Mouse (Mus musculus): ENCODE measurements around the gene Gm266. TPM values are rescaled to one million over a fixed set of nuclear protein-coding genes. Genes with fewer than 3 reads are reported as not detected.
A peak's percentile ranks its signal among the peaks of the same experiment; 100 is the strongest.
"Not testable (repeated sequence)": the region's sequence is repeated elsewhere in the genome, so short reads cannot be mapped to it uniquely, and the experiment has no call there.

Gm266 gene
- polyA plus RNA-seq, 1 experiment from 2014 or later = 5.6 TPM

DNA sequence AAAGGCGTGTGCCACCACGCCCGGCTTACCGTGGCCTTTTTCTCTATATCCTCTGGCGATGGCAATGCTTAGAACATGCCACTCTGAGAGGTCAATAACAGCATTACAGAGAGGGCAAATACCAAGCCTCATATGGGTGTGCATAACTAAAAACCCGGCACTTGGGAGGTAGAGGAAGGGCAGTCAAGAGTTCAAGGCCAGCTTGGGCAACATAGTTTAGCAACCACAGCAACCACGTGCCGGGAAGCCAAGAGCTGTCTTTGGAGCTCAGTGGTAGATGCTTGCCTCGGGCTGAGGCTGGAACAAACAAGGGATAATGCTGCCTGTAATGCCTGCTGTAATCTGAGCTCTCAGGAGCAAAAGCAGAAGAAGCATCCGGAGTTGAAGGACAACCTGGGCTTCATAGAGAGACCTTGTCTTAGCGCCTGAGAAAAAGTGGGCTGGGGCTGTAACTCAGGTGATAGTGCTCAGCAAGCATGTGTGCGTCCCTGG, 27.0 kb upstream of the Gm266 start:
- no peak for ATAC-seq (replicated peaks; ENCODE audit: low FRiP score)
- 82% methylated on average over 12 of the region's 12 CpGs for WGBS
- no peak overlapping the region for H3K4me3 ChIP-seq (ENCODE audit: low read depth, low read length)
- no peak overlapping the region for H3K27ac ChIP-seq (ENCODE audit: low read depth, low read length)
- no peaks in the 10 kb centered on the region for H3K36me3 ChIP-seq (ENCODE audit: control insufficient read depth, insufficient read depth, low read length)
- no peak overlapping the region for H3K9ac ChIP-seq (ENCODE audit: low read depth, low read length)
- H3K4me2 ChIP-seq = no peak overlapping the region
- no peak for DNase-seq (ENCODE audit: low spot score)
- H3K9me3 ChIP-seq (ENCODE audit: control insufficient read depth, low read length) = no peaks in the 10 kb centered on the region
- no peaks in the 10 kb centered on the region for H3K27me3 ChIP-seq (replicated peaks; ENCODE audit: control insufficient read depth, insufficient read depth, low read length)
- H3K4me1 ChIP-seq (replicated peaks; ENCODE audit: control insufficient read depth, insufficient read depth, low read length) = peaks cover 14% of the 10 kb centered on the region

DNA sequence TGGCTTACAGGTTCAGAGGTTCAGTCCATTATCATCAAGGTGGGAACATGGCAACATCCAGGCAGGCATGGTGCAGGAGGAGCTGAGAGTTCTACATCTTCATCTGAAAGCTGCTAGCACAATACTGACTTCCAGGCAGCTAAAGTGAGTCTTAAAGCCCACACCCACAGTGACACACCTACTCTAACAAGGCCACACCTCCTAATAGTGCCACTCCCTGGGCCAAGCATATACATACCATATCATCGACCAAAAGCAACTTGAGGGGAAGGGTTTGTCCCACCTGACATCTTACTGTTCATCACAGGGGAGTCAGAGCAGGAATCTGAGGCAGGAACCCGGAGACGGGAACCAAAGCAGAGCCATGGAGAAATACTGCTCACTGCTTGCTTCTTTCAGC, 22.8 kb upstream of the Gm266 start:
- H3K4me3 ChIP-seq (ENCODE audit: low read depth, low read length); H3K4me2 ChIP-seq; ATAC-seq (replicated peaks; ENCODE audit: low FRiP score): not testable (repeated sequence)

DNA sequence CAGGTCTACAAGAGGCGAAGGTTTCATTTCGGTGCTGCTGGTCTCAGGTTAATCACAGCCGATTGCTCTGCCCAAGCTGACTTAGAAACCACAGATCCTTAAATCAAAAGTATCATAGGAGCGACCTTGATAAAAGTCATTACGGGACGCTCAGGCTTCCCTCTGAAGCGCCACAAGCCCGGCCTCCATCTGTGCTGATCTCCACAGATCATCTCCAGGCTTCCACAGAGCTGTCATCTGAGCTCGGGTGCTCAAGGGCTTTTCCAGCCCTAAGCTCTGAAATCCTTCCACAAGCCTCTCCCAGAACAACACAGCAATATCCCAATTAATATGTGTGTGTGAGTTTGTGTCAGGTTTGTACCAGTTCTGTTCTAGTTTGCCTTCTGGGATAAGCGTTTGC, 22.3 kb upstream of the Gm266 start:
- no peaks in the 10 kb centered on the region for H3K9me3 ChIP-seq (ENCODE audit: control insufficient read depth, low read length)
- H3K4me3 ChIP-seq (ENCODE audit: low read depth, low read length) = no peak overlapping the region
- 83% methylated on average over 10 of the region's 10 CpGs for WGBS
- H3K9ac ChIP-seq (ENCODE audit: low read depth, low read length) = no peak overlapping the region
- H3K27ac ChIP-seq (ENCODE audit: low read depth, low read length) = no peak overlapping the region
- H3K36me3 ChIP-seq (ENCODE audit: control insufficient read depth, insufficient read depth, low read length) = no peaks in the 10 kb centered on the region
- no peaks in the 10 kb centered on the region; the same call in 1 of the 2 replicates for H3K4me1 ChIP-seq (replicated peaks; ENCODE audit: control insufficient read depth, insufficient read depth, low read length)
- peaks cover 5% of the 10 kb centered on the region; the same call in 1 of the 2 replicates for H3K27me3 ChIP-seq (replicated peaks; ENCODE audit: control insufficient read depth, insufficient read depth, low read length)
- no peak for DNase-seq (ENCODE audit: low spot score)
- no peak overlapping the region for H3K4me2 ChIP-seq
- no peak for ATAC-seq (replicated peaks; ENCODE audit: low FRiP score)

More for the DNA sequence above, 22.8 kb upstream of the Gm266 start:
- H3K36me3 ChIP-seq (ENCODE audit: control insufficient read depth, insufficient read depth, low read length); H3K9ac ChIP-seq (ENCODE audit: low read depth, low read length); DNase-seq (ENCODE audit: low spot score); H3K4me1 ChIP-seq (replicated peaks; ENCODE audit: control insufficient read depth, insufficient read depth, low read length); H3K9me3 ChIP-seq (ENCODE audit: control insufficient read depth, low read length); H3K27me3 ChIP-seq (replicated peaks; ENCODE audit: control insufficient read depth, insufficient read depth, low read length); H3K27ac ChIP-seq (ENCODE audit: low read depth, low read length): not testable (repeated sequence)
- WGBS = 70% methylated on average over 3 of the region's 3 CpGs

DNA sequence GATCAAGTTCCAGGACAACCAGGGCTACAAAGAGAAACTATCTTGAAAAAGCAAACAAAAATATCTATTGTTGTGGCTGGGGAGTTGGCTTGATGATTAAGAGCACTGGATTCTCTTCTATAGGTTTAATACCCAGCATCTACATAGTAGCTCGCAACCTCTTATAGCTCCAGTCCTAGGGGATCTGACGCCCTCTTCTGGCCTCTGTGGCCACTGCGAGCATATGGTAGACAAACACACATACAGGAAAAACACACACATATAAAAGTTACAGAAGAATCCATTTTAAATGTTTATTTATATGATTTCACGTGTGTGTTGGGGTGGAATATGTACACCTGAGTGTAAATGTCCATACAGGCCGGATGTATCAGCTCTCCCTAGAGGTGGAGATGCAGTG, 21.4 kb upstream of the Gm266 start:
- H3K27me3 ChIP-seq (replicated peaks; ENCODE audit: control insufficient read depth, insufficient read depth, low read length) = peaks cover 5% of the 10 kb centered on the region; the same call in 1 of the 2 replicates
- H3K4me1 ChIP-seq (replicated peaks; ENCODE audit: control insufficient read depth, insufficient read depth, low read length) = no peaks in the 10 kb centered on the region; the same call in 1 of the 2 replicates
- H3K4me2 ChIP-seq = no peak overlapping the region
- no peak overlapping the region for H3K9ac ChIP-seq (ENCODE audit: low read depth, low read length)
- no peaks in the 10 kb centered on the region for H3K9me3 ChIP-seq (ENCODE audit: control insufficient read depth, low read length)
- DNase-seq (ENCODE audit: low spot score) (no peak), ATAC-seq (replicated peaks; ENCODE audit: low FRiP score) (no peak)
- no peaks in the 10 kb centered on the region for H3K36me3 ChIP-seq (ENCODE audit: control insufficient read depth, insufficient read depth, low read length)
- H3K4me3 ChIP-seq (ENCODE audit: low read depth, low read length) = no peak overlapping the region
- no peak overlapping the region for H3K27ac ChIP-seq (ENCODE audit: low read depth, low read length)
- WGBS = 53% methylated on average over 5 of the region's 5 CpGs

DNA sequence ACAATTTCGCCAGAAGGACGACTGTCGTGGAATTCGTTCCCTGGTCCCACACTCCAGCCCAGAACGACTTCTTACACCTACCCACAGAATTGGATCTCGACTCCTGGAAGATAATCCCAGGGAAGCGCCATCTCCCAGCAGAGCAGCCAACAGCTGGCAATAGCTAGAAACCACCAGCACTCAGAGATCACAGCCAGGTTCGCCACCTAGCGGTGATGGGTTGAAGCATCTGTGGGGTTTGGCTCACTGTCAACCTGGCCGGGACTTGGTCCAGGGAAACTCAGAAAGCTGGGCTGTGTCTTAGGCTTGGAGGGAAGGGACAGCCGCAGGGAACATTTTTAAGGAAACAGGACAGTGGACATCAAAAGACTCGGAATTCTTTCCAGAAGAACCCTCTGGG, 19.3 kb upstream of the Gm266 start:
- peak overlapping the region; percentile 36; the same call in 1 of the 2 replicates for H3K4me2 ChIP-seq
- no peaks in the 10 kb centered on the region; the same call in 1 of the 2 replicates for H3K4me1 ChIP-seq (replicated peaks; ENCODE audit: control insufficient read depth, insufficient read depth, low read length)
- peaks cover 5% of the 10 kb centered on the region; the same call in 1 of the 2 replicates for H3K27me3 ChIP-seq (replicated peaks; ENCODE audit: control insufficient read depth, insufficient read depth, low read length)
- H3K36me3 ChIP-seq (ENCODE audit: control insufficient read depth, insufficient read depth, low read length) = no peaks in the 10 kb centered on the region
- 5% methylated on average over 12 of the region's 12 CpGs for WGBS
- ATAC-seq (replicated peaks; ENCODE audit: low FRiP score) (peak; percentile 70), DNase-seq (ENCODE audit: low spot score) (peak; percentile 65)
- no peaks in the 10 kb centered on the region for H3K9me3 ChIP-seq (ENCODE audit: control insufficient read depth, low read length)
- H3K27ac ChIP-seq (ENCODE audit: low read depth, low read length) = no peak overlapping the region
- H3K9ac ChIP-seq (ENCODE audit: low read depth, low read length) = no peak overlapping the region
- no peak overlapping the region for H3K4me3 ChIP-seq (ENCODE audit: low read depth, low read length)

DNA sequence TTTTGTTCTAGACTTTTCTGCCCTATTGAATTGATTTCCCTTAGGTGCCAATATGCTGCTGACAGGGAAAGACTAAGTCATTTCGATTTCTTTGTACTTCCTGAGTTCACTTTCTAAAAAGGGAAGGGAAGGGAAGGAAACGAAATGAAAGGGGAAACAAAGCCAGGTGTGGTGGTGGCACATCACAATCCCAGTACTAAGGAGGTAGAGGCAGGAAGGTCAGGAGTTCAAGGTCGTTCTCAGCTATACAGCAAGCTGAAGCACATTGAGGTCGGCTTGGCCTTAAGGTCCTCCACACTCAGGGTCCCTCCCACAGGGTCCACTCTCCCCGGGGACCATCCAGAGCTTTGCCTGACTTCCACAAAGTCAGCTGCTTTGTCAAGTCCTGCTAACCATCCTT, 17.9 kb upstream of the Gm266 start:
- Histone ChIP-seq H3K4me3 (ENCODE audit: low read depth, low read length) (no peak overlapping the region), H3K27me3 (replicated peaks; ENCODE audit: control insufficient read depth, insufficient read depth, low read length) (peaks cover 5% of the 10 kb centered on the region; the same call in 1 of the 2 replicates), H3K4me1 (replicated peaks; ENCODE audit: control insufficient read depth, insufficient read depth, low read length) (no peaks in the 10 kb centered on the region), H3K27ac (ENCODE audit: low read depth, low read length) (no peak overlapping the region), H3K9me3 (ENCODE audit: control insufficient read depth, low read length) (no peaks in the 10 kb centered on the region), H3K36me3 (ENCODE audit: control insufficient read depth, insufficient read depth, low read length) (no peaks in the 10 kb centered on the region), H3K4me2 (no peak overlapping the region), H3K9ac (ENCODE audit: low read depth, low read length) (no peak overlapping the region)
- 50% methylated on average over 5 of the region's 5 CpGs for WGBS
- DNase-seq (ENCODE audit: low spot score) (no peak), ATAC-seq (replicated peaks; ENCODE audit: low FRiP score) (no peak)

DNA sequence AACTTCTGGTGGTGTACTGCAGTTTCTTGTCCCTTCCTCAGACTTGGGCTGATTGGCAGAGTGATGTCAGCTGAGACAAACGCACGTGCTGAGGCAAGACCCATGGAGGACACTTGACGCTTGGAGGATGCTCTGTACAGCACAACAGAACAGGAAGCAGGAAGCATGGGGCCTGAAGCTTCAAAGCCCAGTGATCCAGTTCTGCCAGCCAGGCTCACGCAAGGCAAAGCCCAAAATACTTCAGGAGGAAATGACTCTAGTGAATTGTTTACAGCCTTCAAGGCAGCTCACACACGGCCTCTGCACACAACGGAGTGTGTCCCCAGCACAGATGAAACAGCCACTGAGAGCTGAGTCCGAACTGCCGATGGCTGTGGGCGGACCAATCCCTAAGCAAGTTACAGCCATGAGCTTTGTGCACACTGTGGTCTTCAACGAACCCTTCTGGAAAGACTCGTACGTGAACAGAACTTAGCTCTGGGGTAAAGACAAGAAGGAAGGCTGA, 17.5 kb upstream of the Gm266 start:
- no peak for ATAC-seq (replicated peaks; ENCODE audit: low FRiP score)
- no peak for DNase-seq (ENCODE audit: low spot score)
- no peak overlapping the region for H3K4me2 ChIP-seq
- no peak overlapping the region for H3K4me3 ChIP-seq (ENCODE audit: low read depth, low read length)
- no peaks in the 10 kb centered on the region for H3K9me3 ChIP-seq (ENCODE audit: control insufficient read depth, low read length)
- H3K36me3 ChIP-seq (ENCODE audit: control insufficient read depth, insufficient read depth, low read length) = no peaks in the 10 kb centered on the region
- H3K4me1 ChIP-seq (replicated peaks; ENCODE audit: control insufficient read depth, insufficient read depth, low read length) = no peaks in the 10 kb centered on the region
- 61% methylated on average over 12 of the region's 12 CpGs for WGBS
- H3K27ac ChIP-seq (ENCODE audit: low read depth, low read length) = no peak overlapping the region
- H3K9ac ChIP-seq (ENCODE audit: low read depth, low read length) = no peak overlapping the region
- peaks cover 5% of the 10 kb centered on the region; the same call in 1 of the 2 replicates for H3K27me3 ChIP-seq (replicated peaks; ENCODE audit: control insufficient read depth, insufficient read depth, low read length)

DNA sequence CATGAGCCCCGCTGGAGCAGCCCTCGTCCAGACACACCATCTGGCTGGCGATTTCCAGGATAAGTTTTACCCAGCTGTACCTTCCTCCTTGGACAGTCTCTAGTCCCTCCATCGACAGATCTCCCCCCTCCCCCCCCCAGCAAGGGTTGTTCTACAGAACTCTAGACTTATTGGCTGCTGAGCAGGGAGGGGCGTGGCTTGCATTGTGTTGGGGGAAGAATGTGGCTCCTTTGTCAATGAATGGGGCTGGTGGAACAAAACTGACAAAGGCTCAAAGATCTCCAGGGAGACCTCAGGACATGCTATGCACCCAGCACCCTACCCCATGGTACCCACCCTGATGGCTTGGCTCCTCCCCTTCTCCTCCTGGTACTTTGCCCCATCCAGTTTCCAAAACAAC, 15.1 kb upstream of the Gm266 start:
- Histone ChIP-seq H3K36me3 (ENCODE audit: control insufficient read depth, insufficient read depth, low read length) (no peaks in the 10 kb centered on the region), H3K27ac (ENCODE audit: low read depth, low read length) (no peak overlapping the region), H3K4me1 (replicated peaks; ENCODE audit: control insufficient read depth, insufficient read depth, low read length) (no peaks in the 10 kb centered on the region), H3K27me3 (replicated peaks; ENCODE audit: control insufficient read depth, insufficient read depth, low read length) (peaks cover 5% of the 10 kb centered on the region; the same call in 1 of the 2 replicates), H3K9ac (ENCODE audit: low read depth, low read length) (no peak overlapping the region), H3K4me2 (no peak overlapping the region), H3K4me3 (ENCODE audit: low read depth, low read length) (no peak overlapping the region), H3K9me3 (ENCODE audit: control insufficient read depth, low read length) (no peaks in the 10 kb centered on the region)
- DNase-seq (ENCODE audit: low spot score) (no peak), ATAC-seq (replicated peaks; ENCODE audit: low FRiP score) (no peak)
- 41% methylated on average over 5 of the region's 5 CpGs for WGBS

DNA sequence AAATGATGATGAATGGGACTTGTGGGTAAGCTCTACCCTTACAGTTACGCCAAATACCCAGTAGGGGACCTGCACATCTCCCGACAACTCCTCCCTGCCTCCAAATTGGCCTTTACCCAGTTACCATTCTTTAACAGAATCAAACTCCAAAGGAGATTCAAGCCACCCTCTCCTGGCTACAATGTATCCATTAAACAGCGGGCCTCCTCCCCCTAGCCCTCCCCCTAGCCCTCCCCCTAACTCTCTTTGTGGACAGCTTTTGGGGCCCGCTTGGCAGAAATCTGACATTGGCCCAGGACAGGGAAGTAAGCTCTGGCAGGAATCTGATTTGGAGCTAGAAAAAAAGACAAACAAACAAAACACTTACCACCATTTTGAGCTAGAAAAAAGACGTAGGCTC, 14.0 kb upstream of the Gm266 start:
- H3K4me1 ChIP-seq (replicated peaks; ENCODE audit: control insufficient read depth, insufficient read depth, low read length) = no peaks in the 10 kb centered on the region
- no peak overlapping the region for H3K4me2 ChIP-seq
- H3K9ac ChIP-seq (ENCODE audit: low read depth, low read length) = no peak overlapping the region
- H3K4me3 ChIP-seq (ENCODE audit: low read depth, low read length) = no peak overlapping the region
- WGBS = 67% methylated on average over 5 of the region's 5 CpGs
- DNase-seq (ENCODE audit: low spot score) (no peak), ATAC-seq (replicated peaks; ENCODE audit: low FRiP score) (no peak)
- H3K27ac ChIP-seq (ENCODE audit: low read depth, low read length) = no peak overlapping the region
- H3K9me3 ChIP-seq (ENCODE audit: control insufficient read depth, low read length) = no peaks in the 10 kb centered on the region
- peaks cover 3% of the 10 kb centered on the region; the same call in 1 of the 2 replicates for H3K27me3 ChIP-seq (replicated peaks; ENCODE audit: control insufficient read depth, insufficient read depth, low read length)
- no peaks in the 10 kb centered on the region for H3K36me3 ChIP-seq (ENCODE audit: control insufficient read depth, insufficient read depth, low read length)

Data from liver, embryonic 11.5 days (tissue).